Mouse (Mus musculus) right cerebral cortex, postnatal 10 days (tissue): ENCODE measurements around the gene Bcam.
"Not testable (repeated sequence)": the region's sequence is repeated elsewhere in the genome, so short reads cannot be mapped to it uniquely, and the experiment has no call there.

Source experiments
- DNase-seq, 2 experiments: peaks; one replicate each; pipeline ENCODE4 v3.0.0; 2021; ENCODE audit warnings: low spot score in 2 of 2

The Bcam gene

GRCm38 (mm10) chr7:19770984-19771391 is at the start of gene Bcam:
Gene Bcam (minus strand): TSS chr7:19771016.
- DNase-seq = no peak

GRCm38 (mm10) chr7:19818875-19819274 is 48.1 kb upstream of the Bcam start:
- DNase-seq = no peak

GRCm38 (mm10) chr7:19818440-19818839 is 47.6 kb upstream of the Bcam start:
- DNase-seq = no peak

- peak; percentile 47 to 58 for DNase-seq
Observed at GRCm38 (mm10) chr7:19817382-19818105, 46.7 kb upstream of the Bcam start.

- DNase-seq = peak; percentile 67 to 74
Observed at GRCm38 (mm10) chr7:19816224-19816771, 45.5 kb upstream of the Bcam start.

- DNase-seq = no peak
Observed at GRCm38 (mm10) chr7:19815296-19816223, 44.7 kb upstream of the Bcam start.

- DNase-seq = no peak
Observed at GRCm38 (mm10) chr7:19813579-19814122, 42.8 kb upstream of the Bcam start.

- DNase-seq = no peak
Observed at GRCm38 (mm10) chr7:19813161-19813560, 42.3 kb upstream of the Bcam start.

GRCm38 (mm10) chr7:19811114-19811513 is 40.3 kb upstream of the Bcam start:
- DNase-seq = peak in 1 of 2 experiments; percentile 39

- DNase-seq = peak; percentile 48
Observed at GRCm38 (mm10) chr7:19809369-19809768, 38.6 kb upstream of the Bcam start.

GRCm38 (mm10) chr7:19806356-19806969 is 35.6 kb upstream of the Bcam start:
- no peak for DNase-seq

- DNase-seq = peak in 1 of 2 experiments; percentile 80
Observed at GRCm38 (mm10) chr7:19802995-19803394, 32.2 kb upstream of the Bcam start.

GRCm38 (mm10) chr7:19800764-19801163 is 29.9 kb upstream of the Bcam start:
- no peak for DNase-seq

- DNase-seq = peak in 1 of 2 experiments; percentile 60
Observed at GRCm38 (mm10) chr7:19796697-19797588, 26.1 kb upstream of the Bcam start, which contains the start of gene Cblc. Gene Cblc (minus strand): TSS chr7:19796809.

- DNase-seq = no peak
Observed at GRCm38 (mm10) chr7:19796254-19796653, 25.4 kb upstream of the Bcam start.

GRCm38 (mm10) chr7:19795236-19795635 is 24.4 kb upstream of the Bcam start:
- no peak for DNase-seq

- DNase-seq = no peak
Observed at GRCm38 (mm10) chr7:19792701-19793630, 22.1 kb upstream of the Bcam start.

- not testable (repeated sequence) for DNase-seq
Observed at GRCm38 (mm10) chr7:19791504-19791903, 20.7 kb upstream of the Bcam start.

- peak; percentile 80 to 91 for DNase-seq
Observed at GRCm38 (mm10) chr7:19789904-19790347, 19.1 kb upstream of the Bcam start.
